34 mouse cellular contexts compared by ENCODE assay signal in genomic region chr3:126822374-126822773, GRCm38 (mm10).
A peak's percentile ranks its signal among the peaks of the same experiment; 100 is the strongest.
DNase-seq lines count a peak whose midpoint lies in the region; ATAC-seq and TF ChIP-seq lines count a peak whose summit lies in the region.
"Had no signal": no experiment of that assay in that cellular context is flagged by ENCODE, and none has a peak within 500 bp of the region (broad histone marks: within the 10 kb centered on the region; RNA-seq: fewer than 3 reads in every experiment).

No protein-coding gene starts in this region.

- no peak for ATAC-seq in lung, postnatal 0 days
- peak; percentile 34 for ATAC-seq in CD4-positive, CD25-positive, alpha-beta regulatory T cell, adult 4 months
- ATAC-seq in inflammation-experienced regulatory T-cells, adult 6 months, result peak; percentile 10
- no peak for ATAC-seq in forebrain, embryonic 12.5 days (ENCODE audit: low FRiP score)
- ATAC-seq: forebrain, postnatal 0 days; hindbrain, postnatal 0 days; intestine, embryonic 16.5 days; Patski had no signal

- no peaks in the 10 kb centered on the region for H3K36me3 ChIP-seq in lung, postnatal 0 days (ENCODE audit: insufficient read depth, low read length)
- H3K36me3 ChIP-seq in splenic B cell, adult 2 months (ENCODE audit: control insufficient read depth, insufficient read depth, low read length, poor library complexity, severe bottlenecking), result no peaks in the 10 kb centered on the region
- no peaks in the 10 kb centered on the region for H3K36me3 ChIP-seq in forebrain, embryonic 12.5 days (replicated peaks)
- H3K36me3 ChIP-seq: G1E; hindbrain, embryonic 12.5 days; limb, embryonic 10.5 days; limb, embryonic 15.5 days; liver, embryonic 13.5 days; midbrain, embryonic 12.5 days; neural tube, embryonic 13.5 days; stomach, embryonic 15.5 days had no signal

- DNase-seq in lung, postnatal 25 days (ENCODE audit: low spot score), result peak; percentile 5
- no peak for DNase-seq in lung, postnatal 0 days (ENCODE audit: low spot score)
- DNase-seq in splenic B cell, adult 2 months (ENCODE audit: low read depth, low spot score), result peak; percentile 82
- no peak for DNase-seq in adrenal gland, postnatal 4 days (ENCODE audit: low spot score in 2 of 2)
- no peak for DNase-seq in right cerebral cortex, adult 18-20 months
- DNase-seq: adrenal gland, postnatal 25 days; cerebellum, adult 18-20 months; cerebellum, postnatal 10 days; forebrain, postnatal 0 days; heart, postnatal 36 days; kidney, postnatal 36 days; liver, embryonic 13.5 days; lung, adult 18-20 months; lung, postnatal 10 days; retina, postnatal 1 day; right cerebral cortex, postnatal 25 days; thymus, postnatal 14 days had no signal

- H3K4me2 ChIP-seq in lung, postnatal 0 days (replicated peaks; ENCODE audit: low read depth, low read length), result no peak overlapping the region
- no peak overlapping the region for H3K4me2 ChIP-seq in forebrain, embryonic 12.5 days
- H3K4me2 ChIP-seq: heart, embryonic 15.5 days; hindbrain, embryonic 12.5 days; limb, embryonic 15.5 days; liver, embryonic 13.5 days; midbrain, embryonic 12.5 days; neural tube, embryonic 13.5 days; stomach, embryonic 15.5 days had no signal

- no peak for TF ChIP-seq CTCF in lung, postnatal 0 days (IDR thresholded peaks at IDR 0.05)

- 99% methylated on average over 3 of the region's 3 CpGs for WGBS in lung, postnatal 0 days
- 96% methylated on average over 3 of the region's 3 CpGs for WGBS in forebrain, embryonic 12.5 days

- H3K9me3 ChIP-seq in lung, postnatal 0 days (ENCODE audit: low read length), result no peaks in the 10 kb centered on the region
- H3K9me3 ChIP-seq in forebrain, embryonic 12.5 days, result no peaks in the 10 kb centered on the region
- H3K9me3 ChIP-seq: G1E; heart, embryonic 10.5 days; heart, embryonic 15.5 days; hindbrain, embryonic 12.5 days; limb, embryonic 10.5 days; limb, embryonic 15.5 days; liver, embryonic 13.5 days; midbrain, embryonic 12.5 days; neural tube, embryonic 13.5 days; stomach, embryonic 15.5 days had no signal

- no peaks in the 10 kb centered on the region for H3K27me3 ChIP-seq in lung, postnatal 0 days (replicated peaks; ENCODE audit: insufficient read depth, low read length)
- H3K27me3 ChIP-seq in splenic B cell, adult 2 months (ENCODE audit: control insufficient read depth, insufficient read depth, low read length, poor library complexity, severe bottlenecking), result no peaks in the 10 kb centered on the region
- no peaks in the 10 kb centered on the region for H3K27me3 ChIP-seq in forebrain, embryonic 12.5 days
- H3K27me3 ChIP-seq: heart, embryonic 15.5 days; hindbrain, embryonic 12.5 days; liver, embryonic 13.5 days; midbrain, embryonic 12.5 days; neural tube, embryonic 13.5 days; Patski; stomach, embryonic 15.5 days had no signal

- no peak for TF ChIP-seq EP300 in lung, postnatal 0 days (IDR thresholded peaks at IDR 0.05)

- no peak overlapping the region for H3K9ac ChIP-seq in lung, postnatal 0 days (replicated peaks; ENCODE audit: low read depth)
- H3K9ac ChIP-seq in forebrain, embryonic 12.5 days, result no peak overlapping the region
- H3K9ac ChIP-seq: forebrain, postnatal 0 days; heart, embryonic 15.5 days; hindbrain, embryonic 12.5 days; limb, embryonic 15.5 days; liver, embryonic 13.5 days; midbrain, embryonic 12.5 days; neural tube, embryonic 13.5 days; stomach, embryonic 15.5 days had no signal

- no peak overlapping the region for H3K4me3 ChIP-seq in lung, postnatal 0 days (ENCODE audit: low read depth, low read length)
- no peak overlapping the region for H3K4me3 ChIP-seq in forebrain, embryonic 12.5 days (replicated peaks)
- H3K4me3 ChIP-seq: erythroblast, embryonic 14.5 days; heart, embryonic 10.5 days; heart, embryonic 15.5 days; hindbrain, embryonic 12.5 days; layer of hippocampus, adult 2 months; limb, embryonic 10.5 days; limb, embryonic 15.5 days; liver, embryonic 13.5 days; midbrain, embryonic 12.5 days; neural tube, embryonic 13.5 days; stomach, embryonic 15.5 days had no signal

- no peaks in the 10 kb centered on the region for H3K4me1 ChIP-seq in lung, postnatal 0 days (ENCODE audit: insufficient read depth, low read depth, low read length)
- peaks cover 4% of the 10 kb centered on the region; the same call in 1 of the 2 replicates for H3K4me1 ChIP-seq in forebrain, embryonic 12.5 days
- H3K4me1 ChIP-seq: heart, embryonic 10.5 days; heart, embryonic 15.5 days; hindbrain, embryonic 12.5 days; liver, embryonic 13.5 days; midbrain, embryonic 12.5 days; stomach, embryonic 15.5 days had no signal

- H3K27ac ChIP-seq in lung, postnatal 0 days (ENCODE audit: low read length), result no peak overlapping the region
- no peak overlapping the region for H3K27ac ChIP-seq in forebrain, embryonic 12.5 days
- H3K27ac ChIP-seq: heart, embryonic 10.5 days; heart, embryonic 15.5 days; hindbrain, embryonic 12.5 days; hindbrain, postnatal 0 days; layer of hippocampus, adult 2 months; limb, embryonic 10.5 days; limb, embryonic 15.5 days; liver, embryonic 13.5 days; midbrain, embryonic 12.5 days; neural tube, embryonic 13.5 days; stomach, embryonic 15.5 days had no signal

Comparison
In these comparisons a context has a peak if more than half of its experiments do, and no peak if none do; other contexts are left out.
1. DNase-seq: peak in lung, postnatal 25 days (single experiment) and splenic B cell, adult 2 months (single experiment); none in lung, postnatal 0 days (single experiment), adrenal gland, postnatal 4 days (0 of 2) and right cerebral cortex, adult 18-20 months (single experiment).
2. ATAC-seq: peak in CD4-positive, CD25-positive, alpha-beta regulatory T cell, adult 4 months (single experiment) and inflammation-experienced regulatory T-cells, adult 6 months (single experiment); none in lung, postnatal 0 days (single experiment) and forebrain, embryonic 12.5 days (single experiment).